Mouse (Mus musculus) heart, embryonic 13.5 days (tissue): ENCODE measurements around the gene Asb4. TPM values are rescaled to one million over a fixed set of nuclear protein-coding genes. Genes with fewer than 3 reads are reported as not detected.

Source experiments
- ATAC-seq: fragments of 200-750 bp; cut with Nextera tagmentation; 2 replicates; pipeline ENCODE4 v1.8.0; 2017; ENCODE audit warnings: moderate TSS enrichment; ENCODE audit not compliant: insufficient number of reproducible peaks, low FRiP score, low TSS enrichment; ENCODE audit errors: extremely low read depth
- H3K27ac ChIP-seq: fragments of 300-500 bp; sonication (generic); replicated peaks from 2 replicates; pipeline ENCODE4 v1.5.1; 2015; ENCODE audit warnings: moderate library complexity, mild to moderate bottlenecking, inconsistent platforms
- H3K27me3 ChIP-seq: fragments of 300-500 bp; sonication (generic); replicated peaks from 2 replicates; pipeline ENCODE4 v1.6.1; 2015; ENCODE audit warnings: mild to moderate bottlenecking, inconsistent platforms
- H3K36me3 ChIP-seq: fragments of 300-500 bp; sonication (generic); 2 replicates; pipeline ENCODE4 v1.6.1; 2015; ENCODE audit warnings: mild to moderate bottlenecking, inconsistent platforms
- H3K4me1 ChIP-seq: fragments of 300-500 bp; sonication (generic); 2 replicates; pipeline ENCODE4 v1.6.1; 2015; ENCODE audit warnings: inconsistent platforms
- H3K4me2 ChIP-seq: fragments of 300-500 bp; sonication (generic); 2 replicates; pipeline ENCODE4 v1.6.1; 2015; ENCODE audit warnings: inconsistent platforms, mild to moderate bottlenecking, moderate library complexity
- H3K4me3 ChIP-seq: fragments of 300-500 bp; sonication (generic); 2 replicates; pipeline ENCODE4 v1.5.1; 2015; ENCODE audit warnings: moderate library complexity, mild to moderate bottlenecking, inconsistent platforms
- H3K9ac ChIP-seq: fragments of 300-500 bp; sonication (generic); 2 replicates; pipeline ENCODE4 v1.6.1; 2015; ENCODE audit warnings: inconsistent platforms, mild to moderate bottlenecking, moderate library complexity
- H3K9me3 ChIP-seq: fragments of 300-500 bp; sonication (generic); 2 replicates; pipeline ENCODE4 v1.6.1; 2016; ENCODE audit warnings: inconsistent platforms
- WGBS: fragments of 180-500 bp; shearing (Covaris S2); methylation state at CpG from one replicate; pipeline ENCODE4 v1.1.7; 2015; ENCODE audit warnings: mixed read lengths; 5-methylcytosine and 5-hydroxymethylcytosine counted together
- polyA plus RNA-seq: library from polyadenylated mRNA; unstranded; fragments of >200 nt; fragmentation: Nextera tagmentation; extraction: Ambion mirVana; gene quantifications from 2 replicates; pipeline ENCODE4 v1.2.1, GENCODE M21; 2015

Gene Asb4
- polyA plus RNA-seq, 1 experiment from 2014 or later = 31.4 TPM

DNA sequence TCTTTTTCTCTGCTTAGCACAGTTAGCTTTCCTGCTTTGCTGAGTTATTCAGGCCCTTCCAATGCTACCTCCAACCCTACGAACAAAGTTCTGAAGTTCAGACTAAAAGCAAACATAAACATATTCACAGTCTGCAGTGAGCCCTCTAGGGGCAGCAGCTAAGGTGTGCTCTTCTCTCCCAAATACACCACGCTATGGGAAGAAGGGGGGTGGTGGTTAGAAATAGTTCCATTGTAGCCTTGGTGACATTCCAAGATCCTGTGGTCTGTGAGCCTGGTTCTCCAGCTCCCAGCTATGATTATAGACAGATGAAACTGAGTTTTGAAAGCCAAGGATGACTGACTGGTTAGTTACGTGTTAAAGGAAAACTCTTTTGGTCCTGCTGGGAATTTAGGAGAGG lies 13.6 kb downstream of the Asb4 start:
- no peak overlapping the region for H3K4me2 ChIP-seq
- H3K9me3 ChIP-seq = no peaks in the 10 kb centered on the region
- peaks cover 56% of the 10 kb centered on the region for H3K4me1 ChIP-seq
- no peak overlapping the region for H3K27ac ChIP-seq
- WGBS = 52% methylated on average over 3 of the region's 3 CpGs
- no peak overlapping the region for H3K9ac ChIP-seq
- 0 out of 2 replicates have a peak, but pooled peaks cover 3% of the 10 kb centered on the region for H3K36me3 ChIP-seq
- ATAC-seq = no peak
- no peak overlapping the region for H3K4me3 ChIP-seq
- no peaks in the 10 kb centered on the region for H3K27me3 ChIP-seq

DNA sequence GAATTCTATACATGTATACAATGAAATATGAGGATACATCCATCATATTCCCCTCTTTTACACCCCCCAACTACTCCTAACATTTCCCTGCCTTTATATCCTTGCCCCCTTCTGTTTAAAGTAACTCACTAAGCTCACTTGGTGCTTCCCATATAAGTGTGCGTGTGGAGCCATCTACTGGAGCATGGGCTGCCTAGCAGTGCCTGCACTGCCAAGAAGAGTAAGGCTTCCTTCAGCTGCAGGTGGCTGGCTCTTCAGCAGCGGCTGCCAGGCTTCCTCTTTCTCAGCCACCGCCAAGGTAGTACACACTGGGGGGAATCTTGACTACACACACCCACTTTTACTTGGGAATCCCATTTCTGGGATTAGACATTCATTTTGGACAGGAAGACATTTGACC lies 18.2 kb downstream of the Asb4 start:
- Histone ChIP-seq H3K27ac (no peak overlapping the region), H3K4me2 (no peak overlapping the region), H3K4me1 (peaks cover 10% of the 10 kb centered on the region), H3K27me3 (no peaks in the 10 kb centered on the region), H3K9me3 (no peaks in the 10 kb centered on the region), H3K9ac (no peak overlapping the region), H3K36me3 (0 out of 2 replicates have a peak, but pooled peaks cover 3% of the 10 kb centered on the region), H3K4me3 (no peak overlapping the region)
- ATAC-seq = no peak
- 16% methylated on average over 3 of the region's 3 CpGs for WGBS

DNA sequence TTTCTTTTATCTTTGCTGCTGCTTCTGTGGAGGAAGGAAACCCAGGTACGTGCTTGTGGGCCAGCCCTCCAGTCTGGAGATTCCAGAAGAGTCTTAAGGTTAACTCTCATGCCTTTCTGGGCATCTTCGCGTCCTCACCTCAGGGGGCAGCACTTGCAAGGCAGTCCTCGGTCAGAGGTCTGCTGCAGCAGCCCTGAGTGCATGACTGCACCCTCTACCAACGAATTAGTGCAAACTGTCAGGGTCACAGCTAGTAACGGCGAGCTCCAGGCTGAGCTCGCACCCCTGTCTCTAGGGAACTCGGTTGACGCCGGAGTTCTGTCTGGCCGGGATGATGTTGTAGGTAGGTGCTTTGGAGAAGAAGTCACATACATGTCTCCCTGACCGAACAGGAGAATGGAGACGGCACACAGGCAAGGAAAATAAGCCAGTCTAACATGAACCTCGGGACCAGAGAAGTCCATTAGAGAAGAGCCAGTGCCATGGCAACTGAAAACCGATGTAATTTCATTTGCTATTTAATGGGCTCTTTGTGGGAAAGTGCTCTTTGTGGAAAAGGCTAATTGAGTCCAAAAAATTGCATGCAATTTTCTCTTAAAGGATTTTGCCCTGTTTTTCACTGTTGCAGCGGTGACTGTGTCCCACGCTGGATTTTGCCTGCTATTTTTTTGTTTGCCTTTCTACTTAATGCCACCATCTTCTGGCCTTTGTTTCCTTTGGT lies 20.1 kb downstream of the Asb4 start:
- H3K27me3 ChIP-seq = no peaks in the 10 kb centered on the region
- 44% methylated on average over 18 of the region's 18 CpGs for WGBS
- 0 out of 2 replicates have a peak, but pooled peaks cover 3% of the 10 kb centered on the region for H3K36me3 ChIP-seq
- H3K4me2 ChIP-seq = no peak overlapping the region
- peaks cover 3% of the 10 kb centered on the region; the same call in 1 of the 2 replicates for H3K4me1 ChIP-seq
- H3K27ac ChIP-seq = no peak overlapping the region
- no peak for ATAC-seq
- H3K9ac ChIP-seq = no peak overlapping the region
- no peaks in the 10 kb centered on the region for H3K9me3 ChIP-seq
- no peak overlapping the region for H3K4me3 ChIP-seq

DNA sequence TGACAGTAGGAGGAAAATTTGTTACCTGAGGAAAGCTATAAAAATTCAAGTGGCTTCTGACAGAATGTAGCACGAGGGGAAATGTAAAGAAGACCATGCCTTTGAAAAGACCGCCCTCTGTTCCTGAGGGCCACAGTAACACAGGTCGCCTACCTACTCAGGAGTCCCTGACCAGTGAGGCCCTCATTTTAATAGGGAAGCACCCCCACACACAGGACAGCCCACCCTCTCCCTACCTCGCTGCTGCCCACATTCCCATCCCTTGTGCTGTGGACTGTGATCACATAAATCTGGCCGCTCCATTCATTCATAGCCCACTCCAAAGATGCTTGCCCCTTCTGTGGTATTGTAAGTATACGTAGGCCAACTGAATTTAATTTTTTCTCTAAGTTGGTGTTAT lies 20.8 kb downstream of the Asb4 start:
- H3K4me2 ChIP-seq = no peak overlapping the region
- H3K27ac ChIP-seq = no peak overlapping the region
- ATAC-seq = no peak
- no peaks in the 10 kb centered on the region for H3K36me3 ChIP-seq
- no peak overlapping the region for H3K9ac ChIP-seq
- peaks cover 5% of the 10 kb centered on the region; the same call in 1 of the 2 replicates for H3K4me1 ChIP-seq
- H3K27me3 ChIP-seq = no peaks in the 10 kb centered on the region
- H3K4me3 ChIP-seq = no peak overlapping the region
- WGBS = 79% methylated on average over 6 of the region's 6 CpGs
- no peaks in the 10 kb centered on the region for H3K9me3 ChIP-seq

DNA sequence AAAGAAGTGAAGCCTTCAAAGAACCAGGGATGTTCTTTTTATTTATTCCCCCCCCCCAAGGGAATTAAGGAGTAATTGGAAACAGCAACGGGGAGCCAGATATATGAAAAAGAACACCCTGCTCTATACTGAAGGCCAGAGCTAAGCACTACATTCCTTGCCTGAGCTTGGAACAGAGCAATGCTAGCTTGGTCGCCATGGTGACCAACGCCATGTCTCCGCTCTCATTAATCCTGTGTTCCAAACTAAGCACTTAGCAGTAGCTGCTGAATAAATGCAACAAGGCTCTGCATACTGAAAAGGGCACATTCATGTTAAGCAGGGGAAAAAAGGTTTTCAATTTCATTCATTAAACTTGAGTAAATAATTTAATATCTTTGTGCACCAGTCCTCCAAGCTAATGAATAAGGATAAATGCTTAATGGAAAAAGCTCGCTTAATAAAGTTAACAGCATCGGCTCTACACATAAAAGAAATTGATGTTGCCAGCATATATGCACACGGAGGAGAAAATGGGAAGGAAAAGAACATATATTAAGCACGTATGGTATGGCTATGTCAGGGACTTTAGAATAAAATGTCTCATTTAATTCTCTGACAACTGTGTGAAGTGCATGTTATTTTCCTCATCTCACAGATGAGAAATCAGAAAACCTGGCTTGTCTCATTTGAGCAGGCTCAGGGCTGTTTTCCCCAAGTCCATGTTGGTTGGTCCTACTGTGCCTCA lies 25.4 kb downstream of the Asb4 start:
- WGBS = 63% methylated on average over 8 of the region's 8 CpGs
- Histone ChIP-seq H3K27me3 (no peaks in the 10 kb centered on the region), H3K4me1 (peaks cover 16% of the 10 kb centered on the region), H3K27ac (no peak overlapping the region), H3K4me3 (no peak overlapping the region), H3K9ac (no peak overlapping the region), H3K9me3 (no peaks in the 10 kb centered on the region), H3K36me3 (no peaks in the 10 kb centered on the region), H3K4me2 (no peak overlapping the region)
- no peak for ATAC-seq

DNA sequence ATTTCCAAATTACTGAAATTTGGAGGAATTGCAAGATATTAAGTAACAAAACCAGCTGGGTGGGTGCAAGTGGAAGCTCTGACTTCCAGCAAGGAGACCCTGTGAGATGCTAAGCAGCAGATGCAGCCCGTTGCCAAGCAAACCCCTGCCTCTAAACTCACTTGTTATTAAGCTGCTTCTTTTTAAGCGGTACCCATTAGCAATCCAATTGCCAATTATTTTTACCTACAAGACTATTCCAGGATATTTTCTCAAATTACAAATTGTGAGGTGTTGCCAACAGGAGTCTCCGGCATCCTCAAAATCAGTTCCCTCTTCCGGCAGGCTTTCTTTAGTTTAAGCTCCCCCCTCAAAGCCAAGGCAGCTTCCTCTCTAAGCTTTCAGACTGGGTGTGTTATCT lies 26.5 kb downstream of the Asb4 start:
- 76% methylated on average over 4 of the region's 4 CpGs for WGBS
- Histone ChIP-seq H3K4me1 (peaks cover 21% of the 10 kb centered on the region), H3K4me3 (no peak overlapping the region), H3K27ac (no peak overlapping the region), H3K36me3 (no peaks in the 10 kb centered on the region), H3K9ac (no peak overlapping the region), H3K27me3 (no peaks in the 10 kb centered on the region), H3K9me3 (no peaks in the 10 kb centered on the region), H3K4me2 (no peak overlapping the region)
- ATAC-seq = no peak

DNA sequence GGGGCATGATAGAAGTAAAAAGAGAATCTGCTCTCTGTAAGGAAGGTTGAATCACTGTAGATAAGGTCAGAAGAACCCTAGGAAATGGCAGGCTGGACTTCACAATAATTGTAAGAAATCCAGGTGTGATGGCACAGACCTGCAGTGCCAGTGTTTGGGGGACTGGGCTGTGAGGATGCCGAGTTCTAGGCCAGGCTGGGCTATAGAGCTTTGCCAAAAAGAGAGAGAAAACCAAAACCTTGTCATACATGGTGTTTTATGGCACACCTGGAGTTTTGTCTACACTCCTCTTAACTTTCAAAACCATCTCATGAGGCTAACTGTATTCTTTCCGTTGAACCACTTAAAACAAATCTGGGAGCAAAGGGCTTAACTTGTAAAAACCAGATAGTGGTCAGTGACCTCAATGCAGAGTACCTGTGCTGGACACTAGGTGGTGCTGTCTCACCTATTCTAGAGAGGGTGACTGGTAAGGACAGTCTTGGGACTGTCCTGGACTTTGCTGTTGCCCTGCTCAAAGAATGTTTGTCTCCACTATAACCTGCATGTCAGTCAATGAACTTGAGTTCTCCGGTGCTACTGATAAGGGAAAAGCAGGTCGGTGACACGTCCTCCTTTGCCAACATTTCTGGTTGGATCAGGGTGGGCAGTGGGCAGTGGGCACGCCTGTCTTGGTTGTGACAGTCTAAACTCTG lies 27.7 kb downstream of the Asb4 start:
- H3K9me3 ChIP-seq = no peaks in the 10 kb centered on the region
- no peak overlapping the region for H3K4me3 ChIP-seq
- WGBS = 43% methylated on average over 6 of the region's 6 CpGs
- no peak for ATAC-seq
- H3K36me3 ChIP-seq = no peaks in the 10 kb centered on the region
- H3K9ac ChIP-seq = no peak overlapping the region
- no peak overlapping the region for H3K4me2 ChIP-seq
- no peak overlapping the region for H3K27ac ChIP-seq
- H3K27me3 ChIP-seq = no peaks in the 10 kb centered on the region
- peaks cover 21% of the 10 kb centered on the region for H3K4me1 ChIP-seq

DNA sequence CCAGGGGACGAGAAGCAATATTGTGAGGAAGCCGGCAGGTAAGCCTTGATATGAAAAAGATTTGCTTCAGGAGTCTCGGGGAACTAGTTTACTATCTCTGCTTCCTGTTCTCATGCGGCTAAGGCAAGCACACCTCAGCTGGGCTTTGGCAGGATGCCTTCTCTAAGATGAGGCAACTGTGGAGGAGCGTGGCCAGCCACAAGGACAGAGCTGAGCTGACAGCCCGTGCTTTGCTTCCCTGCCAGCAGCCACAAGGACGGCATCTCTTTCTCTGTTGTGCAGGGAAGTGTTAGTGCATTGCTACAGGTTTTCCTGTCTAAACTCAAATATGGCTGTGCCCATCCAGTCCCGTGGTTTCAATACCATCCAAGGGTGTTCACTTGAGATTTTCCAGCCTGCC lies 30.1 kb downstream of the Asb4 start:
- WGBS = 22% methylated on average over 8 of the region's 8 CpGs
- no peaks in the 10 kb centered on the region for H3K36me3 ChIP-seq
- ATAC-seq = no peak
- no peaks in the 10 kb centered on the region for H3K27me3 ChIP-seq
- 0 out of 2 replicates have a peak overlapping the region, but pooled peaks have one; percentile 5 for H3K27ac ChIP-seq
- H3K9me3 ChIP-seq = no peaks in the 10 kb centered on the region
- H3K4me1 ChIP-seq = peaks cover 24% of the 10 kb centered on the region
- H3K9ac ChIP-seq = 0 out of 2 replicates have a peak overlapping the region, but pooled peaks have one; percentile 10
- H3K4me3 ChIP-seq = no peak overlapping the region
- H3K4me2 ChIP-seq = peak overlapping the region; percentile 16; the same call in 1 of the 2 replicates

DNA sequence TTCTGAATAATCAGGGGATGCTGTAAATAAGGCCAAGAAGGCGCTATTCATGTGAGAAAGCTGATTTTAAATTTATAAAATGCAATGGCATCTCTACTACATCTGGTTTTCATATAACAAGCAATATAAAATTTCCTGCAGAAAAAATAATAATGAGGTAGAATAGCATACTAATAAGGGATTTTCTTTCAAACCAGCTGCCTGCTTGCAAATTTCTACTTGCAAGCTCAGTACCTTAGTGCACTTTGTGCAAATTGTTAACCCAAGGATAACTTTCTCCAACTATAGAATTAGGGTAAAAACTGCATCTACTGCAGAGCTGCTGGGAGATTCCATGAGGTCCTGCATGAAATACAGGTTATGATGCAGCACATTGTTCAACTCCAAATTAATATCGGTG lies 38.3 kb downstream of the Asb4 start:
- Histone ChIP-seq H3K9me3 (no peaks in the 10 kb centered on the region), H3K27me3 (no peaks in the 10 kb centered on the region), H3K4me2 (no peak overlapping the region), H3K4me1 (0 out of 2 replicates have a peak, but pooled peaks cover 6% of the 10 kb centered on the region), H3K4me3 (no peak overlapping the region), H3K36me3 (peaks cover 15% of the 10 kb centered on the region), H3K27ac (no peak overlapping the region), H3K9ac (no peak overlapping the region)
- WGBS = 94% methylated on average over 2 of the region's 2 CpGs
- no peak for ATAC-seq

DNA sequence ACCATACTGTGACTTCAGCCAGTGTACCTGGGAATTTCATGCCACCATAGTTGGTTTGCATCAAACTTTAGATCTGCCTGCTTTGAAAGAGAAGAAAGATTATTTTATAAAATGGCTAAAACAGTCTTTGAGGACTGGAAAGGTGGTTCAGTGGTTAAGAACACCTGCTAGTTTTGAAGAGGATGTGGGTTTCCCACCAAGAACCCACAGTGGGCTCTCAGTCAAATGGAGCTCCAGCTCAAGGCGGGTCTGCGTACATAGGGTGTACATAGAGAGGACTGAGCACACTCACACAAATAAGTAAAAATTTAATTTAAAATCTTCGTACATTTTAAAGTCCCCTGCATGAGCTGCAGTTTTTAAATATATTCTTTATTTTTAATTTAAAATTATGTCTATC lies 39.2 kb downstream of the Asb4 start:
- no peaks in the 10 kb centered on the region for H3K9me3 ChIP-seq
- 84% methylated on average over 3 of the region's 3 CpGs for WGBS
- no peak overlapping the region for H3K27ac ChIP-seq
- H3K36me3 ChIP-seq = peaks cover 15% of the 10 kb centered on the region
- no peak for ATAC-seq
- 0 out of 2 replicates have a peak, but pooled peaks cover 4% of the 10 kb centered on the region for H3K4me1 ChIP-seq
- no peak overlapping the region for H3K4me3 ChIP-seq
- H3K4me2 ChIP-seq = no peak overlapping the region
- H3K27me3 ChIP-seq = no peaks in the 10 kb centered on the region
- H3K9ac ChIP-seq = no peak overlapping the region

DNA sequence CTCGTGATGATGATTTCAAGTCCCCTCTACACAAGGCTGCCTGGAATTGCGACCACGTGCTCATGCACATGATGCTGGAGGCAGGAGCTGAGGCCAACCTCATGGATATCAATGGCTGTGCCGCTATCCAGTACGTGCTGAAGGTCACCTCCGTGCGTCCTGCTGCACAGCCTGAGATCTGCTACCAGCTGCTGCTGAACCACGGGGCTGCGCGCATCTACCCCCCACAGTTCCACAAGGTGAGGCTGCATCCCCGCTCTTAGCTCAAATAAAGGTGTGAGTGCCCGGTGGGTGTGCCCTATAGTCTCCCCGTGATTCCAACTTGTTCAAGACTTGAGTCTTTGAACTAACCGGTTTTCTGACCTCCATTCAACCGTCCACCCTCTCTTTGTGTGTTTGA lies 40.4 kb downstream of the Asb4 start:
- no peak overlapping the region for H3K4me2 ChIP-seq
- H3K9ac ChIP-seq = no peak overlapping the region
- 84% methylated on average over 15 of the region's 15 CpGs for WGBS
- H3K9me3 ChIP-seq = no peaks in the 10 kb centered on the region
- H3K27me3 ChIP-seq = no peaks in the 10 kb centered on the region
- H3K4me1 ChIP-seq = no peaks in the 10 kb centered on the region
- ATAC-seq = no peak
- H3K36me3 ChIP-seq = peaks cover 15% of the 10 kb centered on the region
- H3K4me3 ChIP-seq = no peak overlapping the region
- H3K27ac ChIP-seq = no peak overlapping the region
